Mouse (Mus musculus): ENCODE measurements at regions not wholly inside any gene's neighbourhood (a gene's known extent, or its start where the extent isn't known, plus 50 kb on each side); places are given as distances from the start of the nearest gene placed in this dataset.

- TF ChIP-seq CTCF (IDR thresholded peaks at IDR 0.05; ENCODE audit: low read depth, low read length): no peak
- no peak for TF ChIP-seq POLR2A (IDR thresholded peaks at IDR 0.05; ENCODE audit: extremely low read depth, insufficient read depth, low read length)
Observed at GRCm38 (mm10) chrX:146558606-146559005, 403.7 kb upstream of the Htr2c start.
